In the genomic region with DNA sequence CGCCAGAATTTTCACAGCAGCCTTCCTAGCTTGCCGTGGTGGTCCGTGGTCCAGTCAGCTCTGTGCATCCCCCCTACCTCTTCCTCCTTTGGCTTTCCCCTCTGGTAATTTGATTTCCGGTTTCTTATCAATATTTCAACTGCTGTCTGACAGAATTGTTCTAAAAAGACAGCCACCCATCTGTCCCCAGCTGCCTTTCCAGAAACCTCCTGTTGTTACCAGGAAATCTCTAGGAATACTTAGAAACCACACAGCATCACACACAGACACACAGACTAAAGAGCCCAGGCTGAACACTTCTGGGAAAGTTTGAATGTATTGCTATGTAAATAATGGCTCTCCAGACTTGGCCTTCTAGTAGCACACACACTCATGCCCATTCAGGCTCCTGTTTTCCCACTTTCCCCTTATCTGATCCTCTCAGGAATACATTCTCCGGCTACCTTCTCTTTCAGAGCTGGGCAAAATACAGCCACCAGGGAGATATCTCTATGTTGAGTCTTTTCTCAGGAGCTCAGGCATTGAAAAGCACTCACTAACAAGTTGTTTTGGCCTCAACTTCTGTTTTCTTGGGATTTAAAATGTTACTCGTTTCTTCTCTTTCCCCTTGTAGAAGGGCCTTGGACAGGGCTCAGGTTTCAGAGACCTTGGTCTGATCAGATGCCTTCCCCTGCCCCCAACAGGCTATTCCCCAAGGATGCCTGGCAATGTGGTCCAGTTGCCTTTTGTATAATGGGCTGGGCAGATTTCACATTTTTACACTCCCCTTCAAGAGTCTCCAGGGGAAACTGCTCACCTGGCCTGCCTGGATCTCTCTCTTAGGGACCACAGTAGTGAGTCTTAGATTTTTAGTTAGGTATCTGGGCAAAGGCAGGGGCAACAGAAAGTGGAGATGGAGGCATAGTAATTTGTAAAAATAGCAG, we compare ENCODE assay signal across 1 mouse cellular context.
A peak's percentile ranks its signal among the peaks of the same experiment; 100 is the strongest.
TF ChIP-seq lines count a peak whose summit lies in the region.

No protein-coding gene starts in this region.

TF ChIP-seq in MEL, 35 proteins besides CTCF, POLR2A, EP300 and RAD21 (continued from another document):
- TF ChIP-seq MXI1 (IDR thresholded peaks at IDR 0.05; ENCODE audit: low read depth, low read length) (no peak), GATA1 (IDR thresholded peaks at IDR 0.05; ENCODE audit: low read depth, low read length) (peak; percentile 43; the same call in 1 of the 2 replicates)
